Mouse (Mus musculus) embryonic facial prominence, embryonic 12.5 days (tissue): ENCODE measurements around the gene Rps12-ps3. TPM values are rescaled to one million over a fixed set of nuclear protein-coding genes. Genes with fewer than 3 reads are reported as not detected.

Source experiments
- polyA plus RNA-seq: library from polyadenylated mRNA; unstranded; fragments of >200 nt; fragmentation: Nextera tagmentation; extraction: Ambion mirVana; gene quantifications from 2 replicates; pipeline ENCODE4 v1.2.1, GENCODE M21; 2016

Gene Rps12-ps3
- polyA plus RNA-seq, 1 experiment from 2014 or later: 5.6 TPM

Other genes with a start within 250 kb of the Rps12-ps3 start
- 4.6 and 4.7 TPM in 2 replicates for gene Shtn1, start 246.2 kb upstream of the Rps12-ps3 start, polyA plus RNA-seq
- 1.1 TPM in 2 replicates for gene Vax1, start 152.2 kb upstream of the Rps12-ps3 start, polyA plus RNA-seq
- not detected in 2 replicates for gene Kcnk18, start 103.1 kb upstream of the Rps12-ps3 start, polyA plus RNA-seq
- gene Slc18a2, start 61.4 kb upstream of the Rps12-ps3 start, polyA plus RNA-seq: 8.1 and 10.4 TPM in 2 replicates
- 17.0 and 18.8 TPM in 2 replicates for gene Pdzd8, start 23.5 kb downstream of the Rps12-ps3 start, polyA plus RNA-seq
- gene Emx2, start 136.1 kb downstream of the Rps12-ps3 start, polyA plus RNA-seq: 20.6 and 23.7 TPM in 2 replicates